Mouse (Mus musculus) stomach, postnatal 0 days (tissue): ENCODE results near the gene Rab6a.

Experiments
- CTCF ChIP-seq: IDR thresholded peaks from 2 replicates; pipeline ENCODE4 v1.5.1; 2016; ENCODE audit warnings: antibody characterized with exemption, low read depth, mild to moderate bottlenecking, moderate library complexity
- EP300 ChIP-seq: optimal IDR thresholded peaks from 2 replicates; pipeline ENCODE3; 2016; ENCODE audit warnings: antibody characterized with exemption

DNA sequence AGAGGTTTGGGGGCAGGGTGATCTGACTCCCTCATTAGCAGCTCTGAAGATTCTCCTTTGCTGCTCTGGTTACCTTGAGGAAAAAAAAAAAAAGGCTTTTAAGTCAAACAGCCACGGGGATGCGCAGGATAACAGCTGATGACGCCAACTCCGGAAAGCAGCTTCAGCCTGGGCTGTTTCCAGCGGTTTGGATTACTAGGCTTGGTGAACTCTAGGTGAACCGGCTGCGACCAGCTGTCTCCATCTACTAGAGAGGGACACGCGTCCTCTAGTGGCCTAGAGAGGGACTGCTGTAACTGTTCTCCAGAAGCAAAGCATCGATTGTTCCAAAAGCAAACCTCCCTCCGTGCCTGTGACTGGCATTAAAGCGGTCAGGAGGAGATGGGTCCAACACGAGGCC, 56.0 kb downstream of the Rab6a start:
- peak; percentile 98 for TF ChIP-seq CTCF
- TF ChIP-seq EP300: no peak
